Mouse (Mus musculus) heart, postnatal 36 days (tissue): Measurements from ENCODE around the gene Esrrg. TPM values are rescaled to one million over a fixed set of nuclear protein-coding genes. Genes with fewer than 3 reads are reported as not detected.

Experiments used
- DNase-seq, 2 experiments: peaks; one replicate each; pipeline ENCODE4 v3.0.0; 2021 to 2022
- intact Hi-C: fragments of 180-260 bp; cut with DNase I; formaldehyde crosslinking; loops from one replicate; pipeline ENCODE4 v1.15.1; 2025
- total RNA-seq, 2 experiments: library from RNA; stranded (reverse); gene quantifications; 2 replicates each; pipeline ENCODE4 v1.2.3; 2021

Gene Esrrg
- total RNA-seq, 2 experiments from 2014 or later = 42.5 to 45.7 TPM

- peak in 1 of 2 experiments; percentile 4 for DNase-seq
- intact Hi-C loops = no loop called here
Measured at GRCm38 (mm10) chr1:188107946-188108345, 499.4 kb downstream of the Esrrg start.

- intact Hi-C loops = no loop called here
- DNase-seq = no peak
Measured at GRCm38 (mm10) chr1:188111552-188111951, 503.0 kb downstream of the Esrrg start.

GRCm38 (mm10) chr1:188113240-188113639, 504.6 kb downstream of the Esrrg start:
- no peak for DNase-seq
- intact Hi-C loops = no loop called here

- intact Hi-C loops = no loop called here
- peak; percentile 81 to 83 for DNase-seq
Measured at GRCm38 (mm10) chr1:188118125-188118524, 509.5 kb downstream of the Esrrg start.

GRCm38 (mm10) chr1:188119806-188120205, 511.2 kb downstream of the Esrrg start:
- intact Hi-C loops = no loop called here
- DNase-seq = no peak

GRCm38 (mm10) chr1:188125521-188126021, 517.0 kb downstream of the Esrrg start:
- intact Hi-C loops = no loop called here
- no peak for DNase-seq

GRCm38 (mm10) chr1:188136126-188136525, 527.5 kb downstream of the Esrrg start:
- intact Hi-C loops = no loop called here
- DNase-seq = no peak

- intact Hi-C loops = no loop called here
- no peak for DNase-seq
Measured at GRCm38 (mm10) chr1:188139473-188139872, 530.9 kb downstream of the Esrrg start.

GRCm38 (mm10) chr1:188140221-188140620, 531.6 kb downstream of the Esrrg start:
- intact Hi-C loops = no loop called here
- no peak for DNase-seq

- intact Hi-C loops = no loop called here
- no peak for DNase-seq
Measured at GRCm38 (mm10) chr1:188147381-188148156, 539.0 kb downstream of the Esrrg start.

- DNase-seq = no peak
- intact Hi-C loops = no loop called here
Measured at GRCm38 (mm10) chr1:188151066-188151465, 542.5 kb downstream of the Esrrg start.

GRCm38 (mm10) chr1:188152011-188152410, 543.4 kb downstream of the Esrrg start:
- DNase-seq = no peak
- intact Hi-C loops = no loop called here

GRCm38 (mm10) chr1:188153665-188154064, 545.1 kb downstream of the Esrrg start:
- intact Hi-C loops = no loop called here
- DNase-seq = no peak

- DNase-seq = no peak
- intact Hi-C loops = no loop called here
Measured at GRCm38 (mm10) chr1:188154466-188155110, 546.0 kb downstream of the Esrrg start.

- DNase-seq = no peak
- intact Hi-C loops = no loop called here
Measured at GRCm38 (mm10) chr1:188155135-188155779, 546.7 kb downstream of the Esrrg start.

- no peak for DNase-seq
- intact Hi-C loops = no loop called here
Measured at GRCm38 (mm10) chr1:188156520-188156919, 547.9 kb downstream of the Esrrg start.

- intact Hi-C loops = no loop called here
- no peak for DNase-seq
Measured at GRCm38 (mm10) chr1:188157237-188157955, 548.8 kb downstream of the Esrrg start.

GRCm38 (mm10) chr1:188158675-188159074, 550.1 kb downstream of the Esrrg start:
- intact Hi-C loops = no loop called here
- DNase-seq = no peak

- DNase-seq = no peak
- intact Hi-C loops = no loop called here
Measured at GRCm38 (mm10) chr1:188159108-188159507, 550.5 kb downstream of the Esrrg start.

GRCm38 (mm10) chr1:188163058-188163457, 554.5 kb downstream of the Esrrg start:
- no peak for DNase-seq
- intact Hi-C loops = no loop called here

- no peak for DNase-seq
- intact Hi-C loops = no loop called here
Measured at GRCm38 (mm10) chr1:188164251-188164650, 555.7 kb downstream of the Esrrg start.
